Mouse (Mus musculus): ENCODE measurements around the gene Srrm1. TPM values are rescaled to one million over a fixed set of nuclear protein-coding genes. Genes with fewer than 3 reads are reported as not detected.

Srrm1 gene
- polyA plus RNA-seq, 1 experiment from 2014 or later = 316 TPM

- no peak for ATAC-seq (ENCODE audit: insufficient number of reproducible peaks, insufficient read depth, low FRiP score, low TSS enrichment, low read depth)
- Histone ChIP-seq H3K9ac (peak overlapping the region; percentile 96), H3K9me3 (no peaks in the 10 kb centered on the region), H3K36me3 (no peaks in the 10 kb centered on the region), H3K4me1 (peaks cover 48% of the 10 kb centered on the region), H3K4me3 (peak overlapping the region; percentile 86), H3K27ac (peak overlapping the region; percentile 97), H3K4me2 (peak overlapping the region; percentile 73), H3K27me3 (peaks cover 16% of the 10 kb centered on the region)
- WGBS = under 1% methylated on average over 20 of the region's 20 CpGs
These were observed 81.7 kb downstream of the Srrm1 start for GRCm38 (mm10) chr4:135271419-135271828.

Other genes with a start within 250 kb of the Srrm1 start
- 3.1 and 3.9 TPM in 2 replicates for gene Runx3, start 232.7 kb downstream of the Srrm1 start, polyA plus RNA-seq (2015; fragmentation: Nextera tagmentation; extraction: Ambion mirVana)
- gene Clic4, start 80.5 kb downstream of the Srrm1 start, polyA plus RNA-seq (2015; fragmentation: Nextera tagmentation; extraction: Ambion mirVana) = 121 TPM in 2 replicates
- gene Ncmap, start 44.9 kb upstream of the Srrm1 start, polyA plus RNA-seq (2015; fragmentation: Nextera tagmentation; extraction: Ambion mirVana) = 6.0 and 7.0 TPM in 2 replicates
- gene Rcan3, start 80.5 kb upstream of the Srrm1 start, polyA plus RNA-seq (2015; fragmentation: Nextera tagmentation; extraction: Ambion mirVana) = 14.0 and 15.1 TPM in 2 replicates
- 0.21 TPM in 1 of 2 replicates, not detected in the other for gene Stpg1, start 141.5 kb upstream of the Srrm1 start, polyA plus RNA-seq (2015; fragmentation: Nextera tagmentation; extraction: Ambion mirVana)
- gene Nipal3, start 141.7 kb upstream of the Srrm1 start, polyA plus RNA-seq (2015; fragmentation: Nextera tagmentation; extraction: Ambion mirVana) = 2.3 and 3.5 TPM in 2 replicates
- 25.3 and 26.0 TPM in 2 replicates for gene Grhl3, start 220.3 kb upstream of the Srrm1 start, polyA plus RNA-seq (2015; fragmentation: Nextera tagmentation; extraction: Ambion mirVana)